Mouse (Mus musculus) yolk sac, embryonic 10.5 days (tissue): Measurements from ENCODE around the gene Gm17545.

Experiments
- DNase-seq: peaks from one replicate; pipeline ENCODE4 v3.0.0-alpha.2; 2017; ENCODE audit warnings: low spot score

The Gm17545 gene

DNA sequence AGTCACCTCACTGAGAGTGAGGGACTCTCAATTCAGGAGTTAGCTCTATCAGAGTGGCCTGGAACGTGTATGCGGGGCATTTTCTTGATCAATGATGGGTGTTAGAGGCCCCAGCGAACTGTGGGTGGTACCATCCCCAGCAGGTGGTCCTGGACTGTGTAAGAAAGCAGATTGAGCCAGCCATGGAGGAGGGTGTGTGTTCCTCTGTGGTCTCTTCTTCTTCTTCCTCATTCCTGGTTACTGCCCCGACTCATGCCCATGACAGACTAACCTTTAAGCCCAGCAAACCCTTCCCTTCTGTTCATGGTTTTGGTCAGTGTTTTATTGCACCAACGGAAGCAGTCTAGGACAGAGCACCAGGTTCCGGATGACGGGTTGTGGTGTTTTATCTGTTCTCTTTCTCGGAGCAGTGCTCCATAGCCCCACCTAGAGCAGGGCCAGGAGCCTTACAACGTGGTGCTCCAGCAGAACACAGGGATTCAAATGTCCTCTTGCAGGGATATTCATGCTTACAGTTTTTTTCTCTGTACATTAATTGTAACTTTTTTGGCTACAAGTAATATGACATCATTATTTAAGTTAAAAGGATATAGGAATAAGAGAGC lies 40.2 kb downstream of the Gm17545 start:
- no peak for DNase-seq

DNA sequence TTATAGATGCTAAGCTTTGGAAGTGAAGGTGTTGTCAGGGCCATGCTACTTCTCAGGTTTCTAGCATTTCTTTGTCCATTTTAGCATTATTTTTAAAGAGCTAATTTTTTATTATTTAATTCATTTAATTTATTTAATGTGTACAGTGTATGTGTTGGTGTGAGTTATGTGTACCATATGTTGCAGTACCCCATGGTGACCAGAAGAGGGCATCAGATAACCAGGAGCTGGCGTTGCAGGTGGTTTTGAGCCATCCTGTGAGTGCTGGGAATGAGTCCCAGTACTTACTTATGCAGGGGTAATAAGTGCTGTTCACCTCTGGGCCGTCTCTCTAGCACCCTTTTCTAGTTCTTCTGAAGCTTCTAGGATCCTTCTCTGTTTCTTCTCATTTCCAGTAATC lies 41.0 kb downstream of the Gm17545 start:
- DNase-seq, result no peak

DNA sequence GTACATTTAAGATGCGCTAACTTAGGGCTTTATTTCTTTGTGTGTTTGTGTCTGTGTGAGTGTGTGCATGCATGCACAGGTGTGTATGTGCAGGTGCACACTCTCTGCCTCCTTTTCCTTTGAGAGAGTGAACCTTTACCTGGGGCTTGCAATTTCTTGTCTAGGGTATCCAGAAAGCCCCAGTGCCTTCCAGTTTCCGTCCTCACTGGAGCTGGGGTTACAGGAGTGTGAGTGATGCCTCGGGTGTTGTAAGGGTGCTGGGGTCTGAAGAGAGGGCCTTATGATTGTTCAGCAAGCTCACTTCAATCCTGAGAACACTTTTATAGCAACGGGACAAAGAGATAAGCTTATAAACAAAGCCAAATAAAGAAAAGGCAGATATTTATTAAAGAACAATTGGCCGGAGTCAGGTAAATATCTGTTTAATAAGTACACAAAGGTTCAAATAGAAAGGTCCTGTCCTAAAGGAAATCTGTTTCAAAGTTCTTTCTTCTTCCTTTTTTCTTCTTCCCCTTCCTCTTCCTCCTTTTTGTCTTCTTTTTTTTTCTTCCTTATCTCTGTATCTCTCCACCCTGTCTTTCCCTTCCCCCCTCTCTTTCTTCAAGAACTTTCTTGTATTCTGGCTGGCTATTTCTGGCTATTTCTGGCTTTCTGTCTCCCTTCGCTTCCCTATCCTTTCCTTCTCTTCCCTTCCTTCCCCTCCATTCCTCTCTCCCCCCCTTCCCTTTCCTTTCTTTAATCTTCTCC lies 43.1 kb downstream of the Gm17545 start:
- no peak for DNase-seq

DNA sequence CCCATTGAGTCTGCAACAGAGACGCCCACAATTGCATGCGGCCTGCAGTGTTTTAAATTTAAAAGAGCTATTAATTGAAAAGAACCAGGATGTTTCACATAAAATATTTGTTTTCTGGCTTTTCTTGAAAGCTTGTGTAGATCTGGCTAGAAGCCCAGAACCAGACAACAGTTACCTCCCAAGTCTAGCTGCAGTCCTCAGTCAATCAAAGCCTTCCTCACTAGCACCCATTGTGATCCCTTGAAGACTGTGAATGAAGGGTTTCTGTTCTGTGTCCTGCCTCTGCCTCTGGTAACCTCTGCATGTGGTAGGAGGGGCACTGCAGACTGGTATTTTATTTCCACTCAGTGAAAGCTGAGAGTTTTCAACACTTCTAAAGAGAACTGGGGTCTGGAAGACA lies 48.9 kb downstream of the Gm17545 start:
- DNase-seq, result no peak

DNA sequence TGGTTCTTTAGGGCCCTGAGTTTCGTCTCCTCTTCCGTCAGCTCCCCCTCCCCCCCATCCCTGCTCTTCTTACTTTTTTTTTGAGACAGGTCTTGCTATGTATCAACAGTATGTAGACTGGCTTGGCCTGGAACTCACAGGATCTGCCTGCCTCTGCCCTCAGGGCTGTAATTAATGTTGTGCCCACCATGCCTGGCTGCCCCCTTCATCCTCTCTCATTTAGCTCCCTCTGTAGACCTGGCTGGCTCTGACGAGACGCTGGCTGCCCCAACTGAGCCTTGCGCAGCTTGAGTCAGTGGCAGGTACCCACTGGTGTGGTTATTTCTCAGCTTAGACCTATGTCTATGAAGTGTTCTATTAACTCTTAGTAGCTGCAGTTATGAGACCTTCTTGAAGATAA lies 49.5 kb downstream of the Gm17545 start:
- no peak for DNase-seq

DNA sequence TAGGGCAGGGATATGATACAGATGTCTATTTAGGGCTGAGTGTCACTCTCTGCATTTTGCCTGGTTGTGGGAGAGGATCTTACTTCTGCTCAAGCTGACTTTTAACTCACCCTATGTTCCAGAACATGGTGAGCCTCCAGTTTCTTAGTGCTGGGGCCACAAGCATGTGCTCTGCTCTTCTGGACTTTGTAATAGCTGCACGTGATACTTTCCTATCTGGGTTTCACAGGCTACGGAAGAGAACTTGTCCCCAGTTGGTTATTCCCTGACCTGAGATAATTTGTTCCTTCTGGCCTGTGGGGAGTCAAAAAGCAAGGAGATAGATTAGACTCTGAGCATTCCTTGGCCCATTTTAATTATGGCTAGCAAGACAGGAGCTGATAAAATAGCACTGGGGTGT lies 51.5 kb downstream of the Gm17545 start:
- peak; percentile 24 for DNase-seq
